Mouse (Mus musculus) heart, embryonic 11.5 days (tissue): Measurements from ENCODE around the gene Dnaic2. TPM values are rescaled to one million over a fixed set of nuclear protein-coding genes. Genes with fewer than 3 reads are reported as not detected.

Experiments used
- ATAC-seq: fragments of 200-750 bp; cut with Nextera tagmentation; replicated peaks from 2 replicates; pipeline ENCODE4 v1.8.0; 2017; ENCODE audit warnings: moderate library complexity; ENCODE audit not compliant: insufficient number of reproducible peaks, low FRiP score, low TSS enrichment
- H3K27ac ChIP-seq: fragments of 300-500 bp; sonication (generic); 2 replicates; pipeline ENCODE4 v1.5.1; 2014; ENCODE audit warnings: mild to moderate bottlenecking, low read depth, low read length
- H3K27me3 ChIP-seq: fragments of 300-500 bp; sonication (generic); 2 replicates; pipeline ENCODE4 v1.6.1; 2014; ENCODE audit warnings: mild to moderate bottlenecking, low read length, mixed read lengths; ENCODE audit not compliant: control insufficient read depth, insufficient read depth
- H3K36me3 ChIP-seq: fragments of 300-500 bp; sonication (generic); 2 replicates; pipeline ENCODE4 v1.6.1; 2014; ENCODE audit warnings: mild to moderate bottlenecking, low read length, moderate library complexity, mixed read lengths; ENCODE audit not compliant: control insufficient read depth, insufficient read depth
- H3K4me1 ChIP-seq: fragments of 300-500 bp; sonication (generic); 2 replicates; pipeline ENCODE4 v1.6.1; 2014; ENCODE audit warnings: low read length; ENCODE audit not compliant: control insufficient read depth, insufficient read depth
- H3K4me2 ChIP-seq: fragments of 300-500 bp; sonication (generic); 2 replicates; pipeline ENCODE4 v1.6.1; 2014; ENCODE audit warnings: mild to moderate bottlenecking, moderate library complexity
- H3K4me3 ChIP-seq: fragments of 300-500 bp; sonication (generic); 2 replicates; pipeline ENCODE4 v1.5.1; 2014; ENCODE audit warnings: low read depth, low read length
- H3K9ac ChIP-seq: fragments of 300-500 bp; sonication (generic); 2 replicates; pipeline ENCODE4 v1.6.1; 2014; ENCODE audit warnings: mild to moderate bottlenecking, low read depth, low read length, moderate library complexity
- H3K9me3 ChIP-seq: fragments of 300-500 bp; sonication (generic); replicated peaks from 2 replicates; pipeline ENCODE4 v1.6.1; 2016; ENCODE audit warnings: low read length; ENCODE audit not compliant: control insufficient read depth
- WGBS: fragments of 180-500 bp; shearing (Covaris S2); extraction: QIAGEN DNeasy Blood & Tissue Kit; methylation state at CpG from one replicate; pipeline ENCODE4 v1.1.7; 2014; ENCODE audit not compliant: insufficient replicate concordance; 5-methylcytosine and 5-hydroxymethylcytosine counted together
- polyA plus RNA-seq: library from polyadenylated mRNA; unstranded; fragments of >200 nt; fragmentation: Nextera tagmentation; extraction: Ambion mirVana; gene quantifications from 2 replicates; pipeline ENCODE4 v1.2.1, GENCODE M21; 2014

The Dnaic2 gene
- polyA plus RNA-seq, 1 experiment from 2014 or later = 0.50 TPM

DNA sequence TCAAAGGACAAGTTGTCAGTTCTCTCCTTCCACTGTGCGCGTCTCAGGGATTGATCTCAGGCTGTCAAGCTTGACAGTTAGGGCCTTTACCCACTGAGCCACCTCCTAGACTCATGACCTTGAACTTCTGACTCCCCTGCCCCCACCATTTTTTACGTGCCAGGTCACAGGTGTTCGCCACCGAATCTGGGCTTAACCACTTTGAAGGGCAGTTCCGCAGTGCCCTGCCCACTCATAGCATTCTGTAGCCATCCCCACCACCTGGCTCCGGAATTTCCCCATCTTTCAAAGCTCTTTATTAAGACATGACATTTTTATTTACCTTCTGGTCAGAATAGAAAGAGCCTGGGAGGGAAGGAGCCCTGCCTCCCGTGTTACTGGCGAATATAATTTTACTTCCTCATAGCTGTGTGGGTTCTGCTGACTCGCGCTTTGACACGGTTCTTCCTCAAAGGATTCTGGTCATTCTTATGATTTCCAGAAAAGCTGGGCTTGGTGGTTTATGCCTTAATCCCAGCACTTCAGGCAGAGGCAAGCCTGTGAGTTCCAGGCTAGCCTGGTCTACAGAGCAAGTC lies 20.4 kb downstream of the Dnaic2 start:
- Histone ChIP-seq H3K27me3 (peaks cover 3% of the 10 kb centered on the region), H3K4me1 (no peaks in the 10 kb centered on the region), H3K4me2 (no peak overlapping the region), H3K36me3 (no peaks in the 10 kb centered on the region), H3K27ac (no peak overlapping the region), H3K4me3 (no peak overlapping the region), H3K9ac (no peak overlapping the region), H3K9me3 (no peaks in the 10 kb centered on the region)
- ATAC-seq = no peak
- WGBS = 80% methylated on average over 12 of the region's 12 CpGs

DNA sequence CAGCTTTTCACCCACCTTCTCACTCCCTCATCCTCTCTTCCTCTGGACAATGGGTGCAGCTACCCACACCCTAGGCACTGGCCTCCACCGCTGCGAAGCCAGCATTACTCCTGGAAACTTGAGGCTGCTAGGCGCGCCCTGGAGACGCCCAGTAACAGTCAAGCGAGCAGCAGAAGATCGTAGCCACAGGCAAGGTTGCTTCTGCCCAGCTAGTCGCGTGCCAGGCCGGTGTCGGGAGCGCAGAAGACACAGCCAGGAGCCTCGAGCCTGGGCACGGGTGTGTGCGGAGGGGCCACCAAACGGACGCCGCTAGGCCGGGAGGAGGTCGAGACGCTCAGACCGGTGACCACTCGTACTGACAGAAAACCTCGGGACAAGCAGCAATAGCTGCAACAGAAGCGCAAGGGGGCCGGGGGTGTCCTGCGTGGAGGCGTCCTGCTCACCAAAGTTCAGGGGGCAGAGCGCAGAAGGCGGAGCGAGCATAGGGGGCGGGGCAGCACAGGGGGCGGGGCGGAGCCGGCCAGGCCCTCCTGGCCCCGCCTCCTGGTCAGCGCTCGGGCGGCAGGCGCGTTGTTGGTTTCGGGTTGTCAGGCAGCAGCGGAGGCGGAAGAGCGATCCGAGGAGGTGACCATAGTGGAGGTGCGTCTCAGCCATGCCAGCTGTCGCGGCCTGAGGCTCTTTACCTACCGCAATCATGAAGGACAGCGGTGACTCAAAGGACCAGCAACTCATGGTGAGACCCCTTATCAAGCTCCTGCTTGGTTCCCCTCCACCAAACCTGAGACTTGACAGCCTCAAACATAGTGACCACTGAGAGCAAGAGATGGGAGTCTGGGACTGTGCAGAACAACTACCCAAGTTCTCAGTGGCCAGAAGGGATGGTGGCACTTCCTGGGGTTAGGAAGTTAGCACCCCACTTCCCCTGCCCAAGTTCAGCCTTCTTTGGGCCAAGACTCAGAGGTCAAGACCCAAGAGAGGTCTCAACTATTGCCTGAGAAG lies 37.9 kb downstream of the Dnaic2 start, which contains the start of gene Kif19a:
Kif19a (plus strand) TSS at position 569 of the 999 bp plus-strand sequence.
- Histone ChIP-seq H3K27me3 (peaks cover 29% of the 10 kb centered on the region), H3K27ac (no peak within 1 kb of the TSS), H3K9me3 (no peaks in the 10 kb centered on the region), H3K4me2 (peak within 1 kb of the TSS; percentile 90), H3K9ac (peak within 1 kb of the TSS; percentile 44; the same call in 1 of the 2 replicates), H3K36me3 (no peaks in the 10 kb centered on the region), H3K4me1 (0 out of 2 replicates have a peak, but pooled peaks cover 4% of the 10 kb centered on the region), H3K4me3 (peak within 1 kb of the TSS; percentile 48)
- 3% methylated on average over 45 of the region's 51 CpGs for WGBS
- ATAC-seq = peak; percentile 81

DNA sequence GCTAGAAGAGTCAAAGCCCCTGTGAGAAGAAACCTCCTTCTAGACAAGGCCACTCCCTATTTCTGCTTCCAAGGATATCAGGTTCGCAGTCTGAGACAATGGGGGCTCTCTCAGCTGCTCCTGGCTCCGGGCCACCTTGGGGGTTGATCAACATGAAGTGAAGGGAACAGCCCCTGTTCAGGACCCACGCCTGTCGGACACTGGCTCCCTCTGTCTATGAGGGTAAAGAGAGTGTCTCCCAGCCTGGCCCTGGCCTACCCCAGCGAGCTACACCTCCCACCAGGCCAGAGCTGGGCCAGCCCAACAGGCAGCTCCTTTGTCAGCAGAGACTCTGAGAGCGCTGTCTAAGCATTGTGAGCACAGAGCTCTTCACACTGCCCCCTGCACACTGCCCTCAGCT lies 42.7 kb downstream of the Dnaic2 start:
- Histone ChIP-seq H3K4me2 (no peak overlapping the region), H3K9ac (no peak overlapping the region), H3K27me3 (peaks cover 21% of the 10 kb centered on the region), H3K4me1 (0 out of 2 replicates have a peak, but pooled peaks cover 4% of the 10 kb centered on the region), H3K9me3 (no peaks in the 10 kb centered on the region), H3K27ac (no peak overlapping the region), H3K4me3 (no peak overlapping the region), H3K36me3 (no peaks in the 10 kb centered on the region)
- WGBS = 57% methylated on average over 6 of the region's 6 CpGs
- no peak for ATAC-seq

DNA sequence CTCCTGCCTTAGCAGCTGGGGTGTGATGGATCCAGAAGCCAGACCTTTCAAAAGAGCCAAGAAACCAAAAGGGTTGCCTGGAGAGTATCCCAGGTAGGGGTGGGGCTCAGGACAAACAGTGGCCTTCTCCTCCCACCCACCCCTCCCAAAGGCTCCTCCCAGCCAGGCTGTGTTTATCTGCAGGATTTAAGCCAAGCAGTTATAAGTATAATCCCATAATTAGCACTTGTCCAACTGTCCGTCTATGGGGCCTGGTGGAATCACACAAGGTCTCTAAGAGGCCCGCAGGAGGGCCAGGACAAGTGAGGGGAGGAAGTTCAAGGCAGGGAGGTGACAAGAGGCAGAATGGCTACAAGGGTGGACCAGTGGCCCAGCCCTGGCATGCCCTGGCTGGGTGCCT lies 44.7 kb downstream of the Dnaic2 start:
- 63% methylated on average over 2 of the region's 2 CpGs for WGBS
- H3K4me3 ChIP-seq = no peak overlapping the region
- no peak for ATAC-seq

DNA sequence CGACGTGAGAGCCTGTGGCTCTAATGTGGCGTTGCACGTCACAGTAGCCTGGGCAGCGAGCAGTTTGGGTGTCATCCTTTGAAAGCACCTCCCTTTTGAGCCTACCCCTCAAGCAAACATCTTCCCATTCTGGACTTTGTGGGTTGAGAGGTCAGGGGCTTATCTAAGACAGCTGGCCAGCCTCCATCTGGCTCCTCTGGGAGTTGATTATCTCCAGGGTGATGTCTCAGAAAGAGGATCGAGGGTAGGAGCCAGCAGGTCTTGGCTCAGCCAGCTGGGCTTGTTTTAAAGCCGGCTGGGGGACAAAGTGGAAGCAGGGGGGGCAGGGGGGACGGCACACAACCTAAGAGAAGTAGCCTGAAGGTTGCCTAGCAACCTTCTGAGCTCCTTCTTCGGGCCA lies 52.9 kb downstream of the Dnaic2 start:
- no peak overlapping the region for H3K27ac ChIP-seq
- peaks cover 8% of the 10 kb centered on the region; the same call in 1 of the 2 replicates for H3K4me1 ChIP-seq
- no peak overlapping the region for H3K4me3 ChIP-seq
- H3K9ac ChIP-seq = no peak overlapping the region
- H3K4me2 ChIP-seq = no peak overlapping the region
- H3K9me3 ChIP-seq = no peaks in the 10 kb centered on the region
- peaks cover 59% of the 10 kb centered on the region for H3K27me3 ChIP-seq
- ATAC-seq = no peak
- no peaks in the 10 kb centered on the region for H3K36me3 ChIP-seq
- 26% methylated on average over 9 of the region's 9 CpGs for whole genome bisulfite sequencing

More for the DNA sequence above, 44.7 kb downstream of the Dnaic2 start:
- H3K4me2 ChIP-seq = no peak overlapping the region
- H3K27ac ChIP-seq = no peak overlapping the region
- H3K36me3 ChIP-seq = no peaks in the 10 kb centered on the region
- no peak overlapping the region for H3K9ac ChIP-seq
- H3K9me3 ChIP-seq = no peaks in the 10 kb centered on the region
- H3K27me3 ChIP-seq = peaks cover 12% of the 10 kb centered on the region
- H3K4me1 ChIP-seq = no peaks in the 10 kb centered on the region

DNA sequence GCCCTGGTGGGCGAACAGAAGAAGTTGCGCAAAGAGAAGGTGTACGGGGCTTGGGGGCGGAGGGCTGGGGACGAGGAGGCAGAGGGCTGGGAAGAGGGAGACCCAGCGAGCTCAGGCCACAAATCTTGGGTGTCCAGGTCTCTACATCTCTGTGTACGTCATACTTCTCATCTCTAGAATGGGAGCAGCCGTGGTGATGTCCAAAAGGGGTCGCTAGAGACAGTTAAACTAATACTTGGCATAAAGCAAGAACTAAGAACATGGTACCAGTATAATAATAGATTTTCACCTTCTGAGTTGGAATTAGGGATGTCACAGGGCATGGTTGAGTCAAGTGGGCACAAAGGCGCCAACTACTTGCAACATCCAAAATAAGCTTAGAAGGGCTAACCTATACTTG lies 58.7 kb downstream of the Dnaic2 start:
- ATAC-seq = no peak
- peak overlapping the region; percentile 39 for H3K4me3 ChIP-seq
- no peak overlapping the region for H3K9ac ChIP-seq
- peak overlapping the region; percentile 67 for H3K4me2 ChIP-seq
- no peak overlapping the region for H3K27ac ChIP-seq
- H3K4me1 ChIP-seq = no peaks in the 10 kb centered on the region; the same call in 1 of the 2 replicates
- H3K9me3 ChIP-seq = no peaks in the 10 kb centered on the region
- H3K27me3 ChIP-seq = peaks cover 91% of the 10 kb centered on the region
- H3K36me3 ChIP-seq = no peaks in the 10 kb centered on the region
- 44% methylated on average over 10 of the region's 10 CpGs for WGBS

DNA sequence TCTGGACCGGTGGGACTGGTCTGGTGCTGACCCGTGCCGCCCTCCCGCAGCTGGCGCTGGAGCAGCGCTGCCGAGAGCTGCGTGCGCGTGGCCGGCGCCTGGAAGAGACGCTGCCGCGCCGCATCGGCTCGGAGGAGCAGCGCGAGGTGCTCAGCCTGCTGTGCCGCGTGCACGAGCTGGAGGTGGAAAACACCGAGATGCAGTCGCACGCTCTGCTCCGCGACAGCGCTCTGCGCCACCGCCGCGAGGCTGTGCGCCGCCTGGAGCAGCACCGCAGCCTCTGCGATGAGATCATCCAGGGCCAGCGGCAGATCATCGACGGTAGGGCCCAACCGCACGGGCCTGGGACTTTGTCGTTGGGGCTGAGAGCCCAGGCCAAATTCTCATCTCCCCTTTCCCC lies 59.1 kb downstream of the Dnaic2 start:
- Histone ChIP-seq H3K4me1 (peaks cover 1% of the 10 kb centered on the region; the same call in 1 of the 2 replicates), H3K9ac (no peak overlapping the region), H3K9me3 (no peaks in the 10 kb centered on the region), H3K36me3 (no peaks in the 10 kb centered on the region), H3K4me2 (peak overlapping the region; percentile 67), H3K27ac (no peak overlapping the region), H3K4me3 (peak overlapping the region; percentile 39), H3K27me3 (peaks cover 92% of the 10 kb centered on the region)
- 1% methylated on average over 43 of the region's 43 CpGs for WGBS
- ATAC-seq = no peak

DNA sequence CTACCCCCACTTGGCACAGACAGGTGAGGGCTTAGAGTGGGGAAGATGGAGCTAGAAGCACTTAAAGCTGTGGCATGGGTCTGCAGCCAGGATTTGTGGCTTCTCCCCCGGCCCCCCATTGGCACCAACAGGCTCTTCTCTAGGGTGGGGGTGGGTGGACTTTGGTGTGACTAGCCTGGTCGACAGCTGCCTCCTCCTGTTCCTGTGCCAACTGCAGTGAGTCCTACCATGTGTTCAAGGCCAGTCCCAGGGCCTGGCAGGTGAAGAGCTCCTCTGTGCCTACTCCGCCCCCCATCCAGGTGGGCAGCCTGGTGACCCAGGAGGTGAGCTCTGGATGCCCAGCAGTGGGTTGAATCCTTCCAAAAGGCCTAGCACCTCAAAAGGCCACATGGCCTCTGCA lies 60.4 kb downstream of the Dnaic2 start:
- ATAC-seq = no peak
- H3K4me2 ChIP-seq = no peak overlapping the region
- 73% methylated on average over 3 of the region's 3 CpGs for WGBS

More for the DNA sequence above, 60.4 kb downstream of the Dnaic2 start:
- Histone ChIP-seq H3K4me3 (no peak overlapping the region), H3K9ac (no peak overlapping the region), H3K4me1 (peaks cover 9% of the 10 kb centered on the region; the same call in 1 of the 2 replicates), H3K36me3 (no peaks in the 10 kb centered on the region), H3K27ac (no peak overlapping the region), H3K9me3 (no peaks in the 10 kb centered on the region), H3K27me3 (peaks cover 95% of the 10 kb centered on the region)
